In genomic region chrX:73964363-73964762, GRCm38 (mm10) we compare ENCODE assay signal across 9 mouse cellular contexts. TPM values are rescaled to one million over a fixed set of nuclear protein-coding genes. Genes with fewer than 3 reads are reported as not detected.
DNase-seq lines count a peak whose midpoint lies in the region; ATAC-seq and TF ChIP-seq lines count a peak whose summit lies in the region.
"Had no signal": no experiment of that assay in that cellular context is flagged by ENCODE, and none has a peak within 500 bp of the region (broad histone marks: within the 10 kb centered on the region; RNA-seq: fewer than 3 reads in every experiment).

No protein-coding gene starts in this region.

- peak overlapping the region; percentile 81 for H3K4me2 ChIP-seq in midbrain, embryonic 16.5 days (ENCODE audit: low read length)

- peaks cover 53% of the 10 kb centered on the region for H3K36me3 ChIP-seq in hindbrain, embryonic 10.5 days
- H3K36me3 ChIP-seq in midbrain, embryonic 16.5 days (ENCODE audit: control insufficient read depth, insufficient read depth, low read length) = no peaks in the 10 kb centered on the region

- H3K27ac ChIP-seq in cerebellum, adult 2 months (ENCODE audit: insufficient read depth, low read length) = 0 out of 2 replicates have a peak overlapping the region, but pooled peaks have one; percentile 39
- peak overlapping the region; percentile 82 for H3K27ac ChIP-seq in bone marrow, adult 2 months (ENCODE audit: control insufficient read depth, insufficient read depth, low read depth, low read length, poor library complexity)
- peak overlapping the region; percentile 98 for H3K27ac ChIP-seq in hindbrain, embryonic 10.5 days
- H3K27ac ChIP-seq in midbrain, embryonic 16.5 days (ENCODE audit: low read length) = peak overlapping the region; percentile 42; the same call in 1 of the 2 replicates

- H3K27me3 ChIP-seq in cerebellum, adult 2 months (ENCODE audit: control insufficient read depth, insufficient read depth, low read length) = no peaks in the 10 kb centered on the region
- no peaks in the 10 kb centered on the region; the same call in 1 of the 2 replicates for H3K27me3 ChIP-seq in hindbrain, embryonic 10.5 days (ENCODE audit: insufficient read depth, poor library complexity, severe bottlenecking)
- H3K27me3 ChIP-seq in midbrain, embryonic 16.5 days (ENCODE audit: control insufficient read depth, insufficient read depth, low read depth, low read length) = no peaks in the 10 kb centered on the region
- H3K27me3 ChIP-seq: Patski had no signal

- no peak for TF ChIP-seq CTCF in cerebellum, adult 2 months (IDR thresholded peaks at IDR 0.05; ENCODE audit: borderline replicate concordance, insufficient read depth, low read depth, low read length)
- no peak for TF ChIP-seq CTCF in bone marrow, adult 2 months (IDR thresholded peaks at IDR 0.05; ENCODE audit: control insufficient read depth, insufficient read depth, low read length)

- H3K4me1 ChIP-seq in cerebellum, adult 2 months (ENCODE audit: control insufficient read depth, insufficient read depth, low read length) = peaks cover 2% of the 10 kb centered on the region
- no peaks in the 10 kb centered on the region; the same call in 1 of the 2 replicates for H3K4me1 ChIP-seq in bone marrow, adult 2 months (ENCODE audit: control insufficient read depth, insufficient read depth, low read length)
- peaks cover 28% of the 10 kb centered on the region for H3K4me1 ChIP-seq in hindbrain, embryonic 10.5 days (replicated peaks)
- peaks cover 25% of the 10 kb centered on the region for H3K4me1 ChIP-seq in midbrain, embryonic 16.5 days (ENCODE audit: control insufficient read depth, insufficient read depth, low read length)

- H3K9ac ChIP-seq in midbrain, embryonic 16.5 days (ENCODE audit: low read depth, low read length) = peak overlapping the region; percentile 72

- WGBS in cerebellum, adult 2 months = 4% methylated on average over 3 of the region's 3 CpGs
- WGBS in bone marrow, adult 2 months = 14% methylated on average over 3 of the region's 3 CpGs
- WGBS in hindbrain, embryonic 10.5 days = 49% methylated on average over 3 of the region's 3 CpGs
- WGBS in midbrain, embryonic 16.5 days = 53% methylated on average over 2 of the region's 3 CpGs

- no peak for TF ChIP-seq POLR2A in cerebellum, adult 2 months (IDR thresholded peaks at IDR 0.05; ENCODE audit: borderline replicate concordance, insufficient read depth, low read length)
- TF ChIP-seq POLR2A in bone marrow, adult 2 months (IDR thresholded peaks at IDR 0.05; ENCODE audit: borderline replicate concordance, control insufficient read depth, low read depth, low read length) = peak; percentile 48; the same call in 1 of the 2 replicates

- H3K4me3 ChIP-seq in cerebellum, adult 2 months (replicated peaks; ENCODE audit: insufficient read depth, low read depth, low read length) = peak overlapping the region; percentile 100
- peak overlapping the region; percentile 74 for H3K4me3 ChIP-seq in bone marrow, adult 2 months (replicated peaks; ENCODE audit: control insufficient read depth, low read depth, low read length)
- H3K4me3 ChIP-seq in hindbrain, embryonic 10.5 days = peak overlapping the region; percentile 74
- peak overlapping the region; percentile 66 for H3K4me3 ChIP-seq in midbrain, embryonic 16.5 days (ENCODE audit: low read depth, low read length)

- ATAC-seq in midbrain, embryonic 16.5 days = no peak
- ATAC-seq: Patski had no signal

- H3K9me3 ChIP-seq in hindbrain, embryonic 10.5 days = no peaks in the 10 kb centered on the region
- no peaks in the 10 kb centered on the region for H3K9me3 ChIP-seq in midbrain, embryonic 16.5 days (replicated peaks; ENCODE audit: control insufficient read depth, low read length, poor library complexity, severe bottlenecking)

- intact Hi-C loops in left cerebral cortex, postnatal 36 days (cut with DNase I) = loop anchor here (10.0 kb wide), 1 partner anchor 280 kb away; the partner anchor contains the start of gene Flna

- no peak for DNase-seq in cerebellum, adult 2 months
- no peak for DNase-seq in cerebellum, adult 9-10 months
- no peak for DNase-seq in hindbrain, embryonic 10.5 days (ENCODE audit: low spot score)
- DNase-seq in liver = peak; percentile 67
- DNase-seq in left cerebral cortex, postnatal 36 days (ENCODE audit: low spot score in 2 of 2) = no peak
- DNase-seq in right cerebral cortex, postnatal 36 days (ENCODE audit: low spot score in 2 of 2) = no peak

RNA-seq across cellular contexts. Expression of gene Hcfc1, which starts 1.8 kb away (rescaled TPM):
- 43.0 and 43.1 TPM in 2 replicates for polyA plus RNA-seq in cerebellum, adult 2 months (2012; rRNA removed)
- polyA plus RNA-seq in bone marrow, adult 2 months (2011; ENCODE audit: insufficient read depth, insufficient read length, low replicate concordance, missing spikeins) = 38.5 and 58.8 TPM in 2 replicates
- polyA plus RNA-seq in hindbrain, embryonic 10.5 days (2016; fragmentation: Nextera tagmentation; extraction: Ambion mirVana) = 77.2 and 77.7 TPM in 2 replicates
- 39.1 and 51.4 TPM in 2 replicates for polyA plus RNA-seq in midbrain, embryonic 16.5 days (2015; fragmentation: Nextera tagmentation; extraction: Ambion mirVana)
- total RNA-seq in left cerebral cortex, postnatal 36 days (2021) = 10 to 100 TPM; 69.4 to 75.1 TPM

RNA-seq across cellular contexts. Expression of gene Renbp, which starts 33.7 kb away (rescaled TPM):
- polyA plus RNA-seq in cerebellum, adult 2 months (2012; rRNA removed) = 9.7 and 11.0 TPM in 2 replicates
- 30.7 and 48.6 TPM in 2 replicates for polyA plus RNA-seq in bone marrow, adult 2 months (2011; ENCODE audit: insufficient read depth, insufficient read length, low replicate concordance, missing spikeins)
- 20.6 and 25.8 TPM in 2 replicates for polyA plus RNA-seq in hindbrain, embryonic 10.5 days (2016; fragmentation: Nextera tagmentation; extraction: Ambion mirVana)
- polyA plus RNA-seq in midbrain, embryonic 16.5 days (2015; fragmentation: Nextera tagmentation; extraction: Ambion mirVana) = 8.9 and 9.1 TPM in 2 replicates
- 1 to 10 TPM; 5.5 to 7.3 TPM for total RNA-seq in left cerebral cortex, postnatal 36 days (2021)

RNA-seq across cellular contexts. Expression of gene Naa10, which starts 42.6 kb away (rescaled TPM):
- polyA plus RNA-seq in cerebellum, adult 2 months (2012; rRNA removed) = 92.3 and 96.2 TPM in 2 replicates
- 60.9 and 77.0 TPM in 2 replicates for polyA plus RNA-seq in bone marrow, adult 2 months (2011; ENCODE audit: insufficient read depth, insufficient read length, low replicate concordance, missing spikeins)
- polyA plus RNA-seq in hindbrain, embryonic 10.5 days (2016; fragmentation: Nextera tagmentation; extraction: Ambion mirVana) = 148 and 159 TPM in 2 replicates
- polyA plus RNA-seq in midbrain, embryonic 16.5 days (2015; fragmentation: Nextera tagmentation; extraction: Ambion mirVana) = 84.6 and 85.4 TPM in 2 replicates
- 10 to 100 TPM; 52.5 to 54.7 TPM for total RNA-seq in left cerebral cortex, postnatal 36 days (2021)

RNA-seq across cellular contexts. Expression of gene Arhgap4, which starts 42.7 kb away (rescaled TPM):
- 5.4 and 5.9 TPM in 2 replicates for polyA plus RNA-seq in cerebellum, adult 2 months (2012; rRNA removed)
- polyA plus RNA-seq in bone marrow, adult 2 months (2011; ENCODE audit: insufficient read depth, insufficient read length, low replicate concordance, missing spikeins) = 53.5 and 163 TPM in 2 replicates
- 2.2 TPM in 2 replicates for polyA plus RNA-seq in hindbrain, embryonic 10.5 days (2016; fragmentation: Nextera tagmentation; extraction: Ambion mirVana)
- polyA plus RNA-seq in midbrain, embryonic 16.5 days (2015; fragmentation: Nextera tagmentation; extraction: Ambion mirVana) = 3.0 and 3.3 TPM in 2 replicates
- 1 to 10 TPM; 3.0 to 6.6 TPM for total RNA-seq in left cerebral cortex, postnatal 36 days (2021)

RNA-seq across cellular contexts. Expression of gene Irak1, which starts 59.4 kb away (rescaled TPM):
- polyA plus RNA-seq in cerebellum, adult 2 months (2012; rRNA removed) = 100 and 109 TPM in 2 replicates
- polyA plus RNA-seq in bone marrow, adult 2 months (2011; ENCODE audit: insufficient read depth, insufficient read length, low replicate concordance, missing spikeins) = 41.4 and 97.5 TPM in 2 replicates
- 53.3 and 60.6 TPM in 2 replicates for polyA plus RNA-seq in hindbrain, embryonic 10.5 days (2016; fragmentation: Nextera tagmentation; extraction: Ambion mirVana)
- polyA plus RNA-seq in midbrain, embryonic 16.5 days (2015; fragmentation: Nextera tagmentation; extraction: Ambion mirVana) = 38.8 and 39.3 TPM in 2 replicates
- 10 to 100 TPM; 44.0 to 53.8 TPM for total RNA-seq in left cerebral cortex, postnatal 36 days (2021)

Comparison
In these comparisons a context has a peak if more than half of its experiments do, and no peak if none do; other contexts are left out.
1. H3K27ac ChIP-seq: peak in every context shown above with its lines; median percentile 98 in hindbrain, embryonic 10.5 days; 82 in bone marrow, adult 2 months; 42 in midbrain, embryonic 16.5 days; 39 in cerebellum, adult 2 months.